Mouse (Mus musculus) lung, embryonic 14.5 days (tissue): ENCODE results near the gene Cirbp. TPM values are rescaled to one million over a fixed set of nuclear protein-coding genes. Genes with fewer than 3 reads are reported as not detected.

Experiments used
- ATAC-seq: fragments of 200-750 bp; cut with Nextera tagmentation; 2 replicates; pipeline ENCODE4 v1.8.0; 2017; ENCODE audit warnings: mild to moderate bottlenecking, moderate TSS enrichment, moderate library complexity; ENCODE audit not compliant: insufficient read depth
- DNase-seq: peaks from one replicate; pipeline ENCODE4 v3.0.0-alpha.2; 2015
- H3K27ac ChIP-seq: fragments of 300-500 bp; sonication (generic); 2 replicates; pipeline ENCODE4 v1.5.1; 2014; ENCODE audit warnings: low read depth, mild to moderate bottlenecking, moderate library complexity
- H3K27me3 ChIP-seq: fragments of 300-500 bp; sonication (generic); 2 replicates; pipeline ENCODE4 v1.6.1; 2014; ENCODE audit warnings: low read length, control low read depth; ENCODE audit not compliant: insufficient read depth
- H3K36me3 ChIP-seq: fragments of 300-500 bp; sonication (generic); 2 replicates; pipeline ENCODE4 v1.6.1; 2014; ENCODE audit warnings: control low read depth; ENCODE audit not compliant: insufficient read depth
- H3K4me1 ChIP-seq: fragments of 300-500 bp; sonication (generic); 2 replicates; pipeline ENCODE4 v1.6.1; 2014; ENCODE audit warnings: antibody characterized with exemption, control low read depth; ENCODE audit not compliant: insufficient read depth
- H3K4me2 ChIP-seq: fragments of 300-500 bp; sonication (generic); 2 replicates; pipeline ENCODE4 v1.6.1; 2014; ENCODE audit warnings: mild to moderate bottlenecking
- H3K4me3 ChIP-seq: fragments of 300-500 bp; sonication (generic); 2 replicates; pipeline ENCODE4 v1.5.1; 2014; ENCODE audit warnings: low read depth, low read length
- H3K9ac ChIP-seq: fragments of 300-500 bp; sonication (generic); 2 replicates; pipeline ENCODE4 v1.6.1; 2014
- H3K9me3 ChIP-seq: fragments of 300-500 bp; sonication (generic); 2 replicates; pipeline ENCODE4 v1.6.1; 2016; ENCODE audit warnings: low read depth, low read length, control low read depth
- CTCF ChIP-seq: IDR thresholded peaks from 2 replicates; pipeline ENCODE4 v1.5.1; 2016; ENCODE audit warnings: antibody characterized with exemption, low read depth
- WGBS: fragments of 180-500 bp; shearing (Covaris S2); extraction: QIAGEN DNeasy Blood & Tissue Kit; methylation state at CpG from one replicate; pipeline ENCODE4 v1.1.7; 2014; 5-methylcytosine and 5-hydroxymethylcytosine counted together
- polyA plus RNA-seq: library from polyadenylated mRNA; unstranded; fragments of >200 nt; fragmentation: Nextera tagmentation; extraction: Ambion mirVana; gene quantifications from 2 replicates; pipeline ENCODE4 v1.2.1, GENCODE M21; 2014

Cirbp gene
- polyA plus RNA-seq, 1 experiment from 2014 or later: 71.9 TPM

GRCm38 (mm10) chr10:80173955-80174640, 8.3 kb downstream of the Cirbp start:
- Histone ChIP-seq H3K4me2 (no peak overlapping the region), H3K4me1 (no peaks in the 10 kb centered on the region), H3K27ac (no peak overlapping the region), H3K4me3 (no peak overlapping the region), H3K9me3 (no peaks in the 10 kb centered on the region), H3K27me3 (no peaks in the 10 kb centered on the region), H3K36me3 (peaks cover 35% of the 10 kb centered on the region), H3K9ac (no peak overlapping the region)
- DNase-seq: no peak
- no peak for TF ChIP-seq CTCF
- whole genome bisulfite sequencing: 84% methylated on average over 10 of the region's 10 CpGs
- ATAC-seq: no peak

DNA sequence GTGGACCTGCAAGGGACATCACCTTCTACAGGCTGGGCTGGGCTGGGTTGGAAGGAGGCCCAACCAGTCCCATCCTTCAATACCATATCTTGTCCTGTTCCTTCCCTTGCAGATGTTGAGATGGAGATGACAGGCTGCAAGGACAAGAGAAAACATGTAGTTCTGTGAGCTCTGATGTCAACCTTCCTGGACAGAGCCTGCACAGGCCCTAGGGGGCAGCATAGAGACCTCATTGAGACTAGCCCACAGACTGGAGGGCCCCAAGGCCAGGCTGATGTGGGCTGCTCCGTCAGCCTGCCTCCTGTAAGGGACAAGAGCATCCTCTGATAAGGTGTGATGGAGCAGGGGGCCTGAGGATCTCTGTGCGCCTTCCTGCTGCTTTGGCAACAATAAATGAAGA, 8.9 kb downstream of the Cirbp start:
- H3K27ac ChIP-seq: no peak overlapping the region
- no peaks in the 10 kb centered on the region for H3K27me3 ChIP-seq
- no peak overlapping the region for H3K4me3 ChIP-seq
- ATAC-seq (no peak), DNase-seq (peak; percentile 73)
- peaks cover 30% of the 10 kb centered on the region for H3K36me3 ChIP-seq
- no peaks in the 10 kb centered on the region for H3K4me1 ChIP-seq
- TF ChIP-seq CTCF: peak; percentile 68
- H3K9ac ChIP-seq: no peak overlapping the region
- 48% methylated on average over 2 of the region's 2 CpGs for WGBS
- H3K4me2 ChIP-seq: no peak overlapping the region
- no peaks in the 10 kb centered on the region for H3K9me3 ChIP-seq

GRCm38 (mm10) chr10:80175536-80176269, 9.9 kb downstream of the Cirbp start:
- Histone ChIP-seq H3K36me3 (peaks cover 20% of the 10 kb centered on the region), H3K4me2 (no peak overlapping the region), H3K9me3 (no peaks in the 10 kb centered on the region), H3K9ac (no peak overlapping the region), H3K27me3 (no peaks in the 10 kb centered on the region), H3K4me3 (no peak overlapping the region), H3K27ac (no peak overlapping the region), H3K4me1 (no peaks in the 10 kb centered on the region; the same call in 1 of the 2 replicates)
- no peak for ATAC-seq
- peak; percentile 74 for DNase-seq
- 28% methylated on average over 4 of the region's 4 CpGs for WGBS
- peak; percentile 71 for TF ChIP-seq CTCF

- H3K4me1 ChIP-seq: no peaks in the 10 kb centered on the region; the same call in none of the 2 replicates
- H3K4me3 ChIP-seq: no peak overlapping the region
- DNase-seq (no peak), ATAC-seq (no peak)
- no peak overlapping the region for H3K4me2 ChIP-seq
- H3K9ac ChIP-seq: no peak overlapping the region
- TF ChIP-seq CTCF: no peak
- no peaks in the 10 kb centered on the region for H3K27me3 ChIP-seq
- no peak overlapping the region for H3K27ac ChIP-seq
- 81% methylated on average over 5 of the region's 5 CpGs for WGBS
- H3K9me3 ChIP-seq: no peaks in the 10 kb centered on the region
- H3K36me3 ChIP-seq: peaks cover 14% of the 10 kb centered on the region
Measured at GRCm38 (mm10) chr10:80176270-80176834, 10.6 kb downstream of the Cirbp start.

DNA sequence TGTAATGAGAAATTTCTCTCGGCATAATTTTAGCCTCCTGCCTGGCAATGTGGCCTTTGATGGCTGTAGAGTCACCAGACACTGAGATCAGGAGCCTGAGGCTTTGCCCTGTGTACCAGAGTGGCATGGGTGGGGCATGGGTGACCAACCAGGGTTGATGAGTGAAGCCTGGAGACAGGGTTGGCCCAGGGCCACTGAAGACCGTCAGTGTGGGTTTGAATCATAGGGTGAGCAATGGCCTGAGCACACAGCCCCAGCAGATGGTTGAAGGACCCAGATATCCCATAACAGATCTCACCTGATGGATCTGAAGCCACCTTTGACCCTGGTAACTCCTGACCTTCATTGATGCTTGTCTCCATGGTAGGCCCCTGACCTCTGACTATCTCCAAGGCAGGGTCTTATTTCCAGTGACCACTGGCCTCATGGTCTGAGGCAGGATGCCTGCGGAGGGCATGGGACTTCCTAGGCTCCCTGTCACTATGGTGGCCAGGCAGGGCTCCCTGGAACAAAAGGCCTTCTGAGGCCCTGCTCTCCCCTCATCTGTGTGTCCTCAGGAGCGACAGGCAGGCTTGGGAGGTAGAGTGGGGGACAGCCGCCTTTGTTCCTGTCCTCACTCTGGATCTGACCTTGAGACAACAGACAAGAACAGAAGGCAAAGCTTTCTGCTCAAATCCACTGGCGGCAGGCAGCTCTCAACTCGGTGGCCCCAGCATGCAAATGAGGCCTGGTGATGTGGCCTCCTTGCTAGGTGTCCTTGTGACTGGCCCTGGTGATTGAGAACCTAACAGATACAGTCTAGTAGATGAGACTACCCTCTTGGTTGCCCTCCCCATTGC, 11.9 kb downstream of the Cirbp start:
- Histone ChIP-seq H3K27ac (no peak overlapping the region), H3K4me1 (no peaks in the 10 kb centered on the region; the same call in none of the 2 replicates), H3K9me3 (no peaks in the 10 kb centered on the region), H3K9ac (no peak overlapping the region), H3K36me3 (peaks cover 3% of the 10 kb centered on the region; the same call in 1 of the 2 replicates), H3K27me3 (no peaks in the 10 kb centered on the region), H3K4me2 (no peak overlapping the region), H3K4me3 (no peak overlapping the region)
- ATAC-seq (no peak), DNase-seq (no peak)
- 64% methylated on average over 7 of the region's 7 CpGs for WGBS
- no peak for TF ChIP-seq CTCF

- TF ChIP-seq CTCF: no peak
- Histone ChIP-seq H3K36me3 (0 out of 2 replicates have a peak, but pooled peaks cover 2% of the 10 kb centered on the region), H3K4me3 (peak within 1 kb of the TSS; percentile 75), H3K9me3 (no peaks in the 10 kb centered on the region), H3K27me3 (no peaks in the 10 kb centered on the region), H3K9ac (peak within 1 kb of the TSS; percentile 93), H3K27ac (peak within 1 kb of the TSS; percentile 54; the same call in 1 of the 2 replicates), H3K4me2 (peak within 1 kb of the TSS; percentile 77), H3K4me1 (no peaks in the 10 kb centered on the region; the same call in none of the 2 replicates)
- peak; percentile 79 for DNase-seq
- WGBS: 1% methylated on average over 81 of the region's 106 CpGs
- ATAC-seq: peak; percentile 72
Measured at GRCm38 (mm10) chr10:80179068-80180051, 13.6 kb downstream of the Cirbp start, which contains the start of gene Efna2. Efna2 (plus strand) TSS chr10:80179482.
